Mouse (Mus musculus): Measurements from ENCODE around the gene Gm20479. TPM values are rescaled to one million over a fixed set of nuclear protein-coding genes. Genes with fewer than 3 reads are reported as not detected.

Gm20479 gene
- total and polyA plus RNA-seq, 3 experiments, result 1.2 to 2.2 (median 1.9) TPM

DNA sequence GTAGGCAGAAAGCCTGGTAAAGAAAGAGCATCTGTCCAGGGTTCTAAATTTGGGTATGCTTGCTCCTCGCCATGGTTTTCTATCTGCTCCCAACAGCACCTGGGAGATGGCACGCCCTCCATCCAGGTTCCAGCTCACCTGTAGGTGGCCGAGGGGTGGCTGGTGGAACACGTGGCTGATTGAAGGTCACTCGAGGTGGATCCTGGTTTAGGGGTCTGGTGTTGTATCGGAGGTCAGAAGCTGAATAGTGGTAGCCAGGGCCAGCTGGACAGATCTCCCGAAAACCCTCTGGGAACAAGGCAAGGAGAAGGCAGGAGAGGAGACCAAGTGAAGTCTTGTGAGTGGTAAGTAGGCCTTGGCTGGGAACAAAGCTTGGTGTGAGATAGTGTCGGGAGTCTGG, 29.7 kb downstream of the Gm20479 start:
- TF ChIP-seq ELF1 (IDR thresholded peaks at IDR 0.05; ENCODE audit: low read depth, low read length) (no peak), USF1 (IDR thresholded peaks at IDR 0.05; ENCODE audit: low read depth, low read length) (no peak), HCFC1 (IDR thresholded peaks at IDR 0.05; ENCODE audit: low read depth, low read length) (no peak), NRF1 (IDR thresholded peaks at IDR 0.05; ENCODE audit: low read depth, low read length) (no peak), E2F4 (IDR thresholded peaks at IDR 0.05; ENCODE audit: insufficient replicate concordance, low read depth, low read length) (no peak), MAZ (IDR thresholded peaks at IDR 0.05; ENCODE audit: low read depth, low read length) (no peak)
- no peak overlapping the region for H3K9ac ChIP-seq (ENCODE audit: insufficient read depth, low read depth)
- H3K27me3 ChIP-seq (replicated peaks), result peaks cover 14% of the 10 kb centered on the region
- H3K27ac ChIP-seq (ENCODE audit: insufficient read depth, low read depth), result no peak overlapping the region
- no peaks in the 10 kb centered on the region for H3K79me2 ChIP-seq (replicated peaks; ENCODE audit: control insufficient read depth, extremely low read depth, insufficient read depth, poor library complexity, severe bottlenecking)
- H3K36me3 ChIP-seq (replicated peaks in 1 of 2; ENCODE audit: control insufficient read depth in 1 of 2, insufficient read depth in 1 of 2, low read length in 1 of 2), result no peaks in the 10 kb centered on the region
- no peak overlapping the region for H3K4me3 ChIP-seq (replicated peaks in 1 of 3; ENCODE audit: low read depth in 2 of 3, low read length in 2 of 3, poor library complexity in 1 of 3)
- no peaks in the 10 kb centered on the region for H3K9me3 ChIP-seq (replicated peaks; ENCODE audit: low read length)
- no peak overlapping the region for H3K4me2 ChIP-seq (ENCODE audit: insufficient read depth, low read depth, poor library complexity, severe bottlenecking)
- peaks cover 4 to 30% of the 10 kb centered on the region in 2 experiments for H3K4me1 ChIP-seq (ENCODE audit: control insufficient read depth in 1 of 2, insufficient read depth in 2 of 2)
- dilution Hi-C loops (cut with MboI; ENCODE audit: extremely low pct_ligation_motif_present, extremely low pct_unique_long_range_greater_than_20kb, low sequenced_read_pairs), result no loop called here
- DNase-seq (ENCODE audit: extremely low read depth), result no peak
- in situ Hi-C loops (cut with MboI; ENCODE audit: low pct_ligation_motif_present, low pct_unique_long_range_greater_than_20kb, low sequenced_read_pairs), result no loop called here

DNA sequence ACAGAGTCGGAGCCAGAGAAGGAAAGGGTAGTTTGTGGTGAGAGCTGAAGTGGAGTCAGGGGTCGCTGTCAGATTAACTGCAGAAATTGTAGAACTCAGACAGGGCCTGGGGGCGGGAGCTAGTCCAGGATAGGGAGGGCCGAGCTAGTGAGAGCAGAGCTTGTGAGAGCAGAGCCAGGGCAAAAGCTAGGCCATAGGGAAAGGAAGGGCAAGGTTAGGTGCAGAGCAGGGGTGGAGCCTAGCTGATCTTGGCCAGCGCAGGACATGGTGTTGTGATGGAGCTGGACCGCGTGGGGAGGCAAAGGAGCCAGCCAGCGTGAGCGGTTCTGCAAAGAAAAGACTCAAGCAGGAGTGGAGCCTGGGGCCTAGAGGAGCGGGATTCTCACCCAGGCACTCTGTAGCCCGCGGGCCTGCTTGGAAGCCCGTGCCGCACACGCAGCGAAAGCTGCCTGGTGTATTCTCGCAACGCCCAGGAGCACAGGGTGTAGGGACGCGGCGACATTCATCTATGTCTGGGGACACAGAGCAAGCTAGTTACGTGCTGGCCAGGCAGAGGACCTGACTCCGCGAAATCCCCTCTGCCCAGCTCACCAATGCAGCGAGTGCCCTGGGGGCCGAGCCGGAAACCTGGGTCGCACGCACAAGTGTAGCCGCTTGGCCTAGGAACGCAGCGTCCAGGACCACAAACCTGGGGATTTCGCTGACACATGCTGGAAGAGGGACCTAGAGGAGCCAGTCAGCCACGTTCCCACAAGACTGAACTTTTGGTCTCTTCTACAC, 30.9 kb downstream of the Gm20479 start:
- DNase-seq (ENCODE audit: extremely low read depth), result no peak
- Histone ChIP-seq H3K79me2 (replicated peaks; ENCODE audit: control insufficient read depth, extremely low read depth, insufficient read depth, poor library complexity, severe bottlenecking) (no peaks in the 10 kb centered on the region), H3K27ac (ENCODE audit: insufficient read depth, low read depth) (no peak overlapping the region), H3K4me2 (ENCODE audit: insufficient read depth, low read depth, poor library complexity, severe bottlenecking) (no peak overlapping the region), H3K27me3 (replicated peaks) (peaks cover 14% of the 10 kb centered on the region), H3K4me1 (ENCODE audit: control insufficient read depth in 1 of 2, insufficient read depth in 2 of 2) (peaks cover 4 to 20% of the 10 kb centered on the region in 2 experiments), H3K4me3 (replicated peaks in 1 of 3; ENCODE audit: low read depth in 2 of 3, low read length in 2 of 3, poor library complexity in 1 of 3) (no peak overlapping the region), H3K9ac (ENCODE audit: insufficient read depth, low read depth) (no peak overlapping the region), H3K9me3 (replicated peaks; ENCODE audit: low read length) (no peaks in the 10 kb centered on the region), H3K36me3 (replicated peaks in 1 of 2; ENCODE audit: control insufficient read depth in 1 of 2, insufficient read depth in 1 of 2, low read length in 1 of 2) (no peaks in the 10 kb centered on the region)
- dilution Hi-C loops (cut with MboI; ENCODE audit: extremely low pct_ligation_motif_present, extremely low pct_unique_long_range_greater_than_20kb, low sequenced_read_pairs) (no loop called here), in situ Hi-C loops (cut with MboI; ENCODE audit: low pct_ligation_motif_present, low pct_unique_long_range_greater_than_20kb, low sequenced_read_pairs) (no loop called here)
- TF ChIP-seq ETS1 (conservative IDR thresholded peaks at IDR 0.05; ENCODE audit: low read depth, low read length) (no peak), ELF1 (IDR thresholded peaks at IDR 0.05; ENCODE audit: low read depth, low read length) (no peak), USF1 (IDR thresholded peaks at IDR 0.05; ENCODE audit: low read depth, low read length) (no peak), ZNF384 (IDR thresholded peaks at IDR 0.05; ENCODE audit: low read depth, low read length) (no peak)

GRCm38 (mm10) chr7:27325697-27326096, 31.5 kb downstream of the Gm20479 start:
- Histone ChIP-seq H3K9me3 (replicated peaks; ENCODE audit: low read length) (no peaks in the 10 kb centered on the region), H3K4me2 (ENCODE audit: insufficient read depth, low read depth, poor library complexity, severe bottlenecking) (no peak overlapping the region), H3K79me2 (replicated peaks; ENCODE audit: control insufficient read depth, extremely low read depth, insufficient read depth, poor library complexity, severe bottlenecking) (no peaks in the 10 kb centered on the region), H3K36me3 (replicated peaks in 1 of 2; ENCODE audit: control insufficient read depth in 1 of 2, insufficient read depth in 1 of 2, low read length in 1 of 2) (no peaks in the 10 kb centered on the region), H3K4me1 (ENCODE audit: control insufficient read depth in 1 of 2, insufficient read depth in 2 of 2) (peaks cover 4 to 17% of the 10 kb centered on the region in 2 experiments), H3K9ac (ENCODE audit: insufficient read depth, low read depth) (no peak overlapping the region), H3K27ac (ENCODE audit: insufficient read depth, low read depth) (no peak overlapping the region), H3K4me3 (replicated peaks in 1 of 3; ENCODE audit: low read depth in 2 of 3, low read length in 2 of 3, poor library complexity in 1 of 3) (no peak overlapping the region), H3K27me3 (replicated peaks) (peaks cover 14% of the 10 kb centered on the region)
- no peak for DNase-seq (ENCODE audit: extremely low read depth)
- in situ Hi-C loops (cut with MboI; ENCODE audit: low pct_ligation_motif_present, low pct_unique_long_range_greater_than_20kb, low sequenced_read_pairs), result no loop called here
- dilution Hi-C loops (cut with MboI; ENCODE audit: extremely low pct_ligation_motif_present, extremely low pct_unique_long_range_greater_than_20kb, low sequenced_read_pairs), result no loop called here
- TF ChIP-seq MYC (IDR thresholded peaks at IDR 0.05; ENCODE audit: low read depth, low read length) (no peak), USF1 (IDR thresholded peaks at IDR 0.05; ENCODE audit: low read depth, low read length) (no peak), ZC3H11A (IDR thresholded peaks at IDR 0.05; ENCODE audit: low read depth, low read length) (no peak), TCF12 (IDR thresholded peaks at IDR 0.05; ENCODE audit: low read depth, low read length) (no peak), E2F4 (IDR thresholded peaks at IDR 0.05; ENCODE audit: insufficient replicate concordance, low read depth, low read length) (no peak), RCOR1 (conservative IDR thresholded peaks at IDR 0.05; ENCODE audit: low read depth, low read length) (no peak), KAT2A (IDR thresholded peaks at IDR 0.05; ENCODE audit: insufficient replicate concordance, low read length) (no peak), HCFC1 (IDR thresholded peaks at IDR 0.05; ENCODE audit: low read depth, low read length) (no peak), ZNF384 (IDR thresholded peaks at IDR 0.05; ENCODE audit: low read depth, low read length) (no peak), RAD21 (IDR thresholded peaks at IDR 0.05; ENCODE audit: low read depth, low read length) (no peak), ZMIZ1 (IDR thresholded peaks at IDR 0.05; ENCODE audit: low read depth, low read length) (no peak), SIN3A (IDR thresholded peaks at IDR 0.05; ENCODE audit: low read length) (no peak), PAX5 (IDR thresholded peaks at IDR 0.05; ENCODE audit: low read length) (no peak), CHD1 (IDR thresholded peaks at IDR 0.05; ENCODE audit: low read depth, low read length) (no peak), MAFK (IDR thresholded peaks at IDR 0.05; ENCODE audit: insufficient replicate concordance, low read length) (no peak), IRF4 (IDR thresholded peaks at IDR 0.05; ENCODE audit: low read depth, low read length) (no peak), GABPA (IDR thresholded peaks at IDR 0.05; ENCODE audit: insufficient replicate concordance, low read depth, low read length) (no peak), JUND (conservative IDR thresholded peaks at IDR 0.05; ENCODE audit: low read depth, low read length) (no peak), CHD2 (IDR thresholded peaks at IDR 0.05; ENCODE audit: low read length) (no peak)
